Mouse (Mus musculus) forebrain, embryonic 13.5 days (tissue): ENCODE data around the gene Srarp. TPM values are rescaled to one million over a fixed set of nuclear protein-coding genes. Genes with fewer than 3 reads are reported as not detected.

Experiments
- polyA plus RNA-seq: library from polyadenylated mRNA; unstranded; fragments of >200 nt; fragmentation: Nextera tagmentation; extraction: Ambion mirVana; gene quantifications from 2 replicates; pipeline ENCODE4 v1.2.1, GENCODE M21; 2015

The Srarp gene
- polyA plus RNA-seq, 1 experiment from 2014 or later: not detected

Other genes starting within 250 kb of the Srarp start
- 6.1 and 7.1 TPM in 2 replicates for gene Rsg1, start 222.1 kb downstream of the Srarp start, polyA plus RNA-seq
- 0.96 and 1.2 TPM in 2 replicates for gene Arhgef19, start 196.6 kb downstream of the Srarp start, polyA plus RNA-seq
- gene Epha2, start 134.9 kb downstream of the Srarp start, polyA plus RNA-seq: 1.0 and 1.3 TPM in 2 replicates
- 3.3 and 3.8 TPM in 2 replicates for gene Fam131c, start 67.9 kb downstream of the Srarp start, polyA plus RNA-seq
- gene Clcnka, start 37.4 kb downstream of the Srarp start, polyA plus RNA-seq: 0.10 TPM in 1 of 2 replicates, not detected in the other
- not detected in 2 replicates for gene Clcnkb, start 20.1 kb downstream of the Srarp start, polyA plus RNA-seq
- gene Hspb7, start 15.3 kb downstream of the Srarp start, polyA plus RNA-seq: not detected in 2 replicates
- gene Zbtb17, start 8.5 kb upstream of the Srarp start, polyA plus RNA-seq: 60.9 and 63.7 TPM in 2 replicates
- 16.7 and 17.1 TPM in 2 replicates for gene Spen, start 102.5 kb upstream of the Srarp start, polyA plus RNA-seq
- gene Fblim1, start 170.0 kb upstream of the Srarp start, polyA plus RNA-seq: 11.1 and 13.9 TPM in 2 replicates
- 0.17 TPM in 1 of 2 replicates, not detected in the other for gene Tmem82, start 182.5 kb upstream of the Srarp start, polyA plus RNA-seq
- 0.08 and 0.13 TPM in 2 replicates for gene Slc25a34, start 187.7 kb upstream of the Srarp start, polyA plus RNA-seq
- 6.1 and 7.2 TPM in 2 replicates for gene Plekhm2, start 228.8 kb upstream of the Srarp start, polyA plus RNA-seq
- 0.21 and 2.8 TPM in 2 replicates for gene Rsc1a1, start 249.5 kb upstream of the Srarp start, polyA plus RNA-seq